Mouse (Mus musculus) neutrophil, adult 65 days (primary cell): ENCODE data around the gene Muc13. TPM values are rescaled to one million over a fixed set of nuclear protein-coding genes. Genes with fewer than 3 reads are reported as not detected.

Experiments used
- total RNA-seq: library from RNA; stranded (reverse); gene quantifications from 2 replicates; pipeline ENCODE4 v1.2.4, GENCODE M21; 2023

Gene Muc13
- 0.64 and 0.98 TPM in 2 replicates for total RNA-seq

GRCm38 (mm10) chr16:33793846-33794791, at the start of gene Muc13:
TSS of gene Muc13 (plus strand) at chr16:33794037.

GRCm38 (mm10) chr16:33829301-33829831, 35.5 kb downstream of the Muc13 start, which contains the start of gene Itgb5:
TSS of gene Itgb5 (plus strand) at chr16:33829665.

Other genes starting within 250 kb of the Muc13 start
- gene Heg1, start 109.7 kb upstream of the Muc13 start, total RNA-seq: 8.7 and 10.0 TPM in 2 replicates
- gene Itgb5, start 35.6 kb downstream of the Muc13 start, total RNA-seq: 4.5 and 4.6 TPM in 2 replicates
- gene Umps, start 173.0 kb downstream of the Muc13 start, total RNA-seq: 13.3 and 15.3 TPM in 2 replicates